Mouse (Mus musculus): ENCODE data around the gene Usp24. TPM values are rescaled to one million over a fixed set of nuclear protein-coding genes. Genes with fewer than 3 reads are reported as not detected.

Gene Usp24
- polyA plus RNA-seq, 1 experiment from 2014 or later, result 6.3 TPM

DNA sequence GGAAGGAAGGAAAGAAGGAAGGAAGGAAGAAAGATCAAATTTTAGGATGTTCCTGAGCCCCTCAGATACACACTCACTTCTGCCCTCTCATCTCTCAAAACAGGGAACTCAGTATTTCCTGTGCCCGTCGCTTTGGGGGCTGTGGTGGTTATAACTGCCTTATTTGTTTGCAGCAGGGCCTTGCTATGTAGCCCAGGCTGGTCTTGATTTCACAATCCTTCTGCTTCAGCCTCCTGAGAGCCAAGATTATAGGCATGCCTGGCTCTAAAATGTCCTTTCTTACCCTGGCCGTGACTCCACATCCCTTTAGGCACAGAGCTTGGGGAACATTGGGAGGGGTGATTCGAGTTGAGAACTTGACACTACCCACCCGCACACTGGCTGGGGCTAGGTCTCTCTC, 146.5 kb downstream of the Usp24 start:
- no peak overlapping the region for H3K9ac ChIP-seq
- H3K4me3 ChIP-seq, result no peak overlapping the region
- H3K4me1 ChIP-seq, result peaks cover 16% of the 10 kb centered on the region
- WGBS, result 70% methylated on average over 5 of the region's 5 CpGs
- no peak overlapping the region for H3K4me2 ChIP-seq
- no peak overlapping the region for H3K27ac ChIP-seq (replicated peaks)
- H3K27me3 ChIP-seq (replicated peaks), result peaks cover 55% of the 10 kb centered on the region
- ATAC-seq (ENCODE audit: extremely low read depth, insufficient number of reproducible peaks, low FRiP score, low TSS enrichment), result no peak
- H3K36me3 ChIP-seq, result no peaks in the 10 kb centered on the region
- no peaks in the 10 kb centered on the region for H3K9me3 ChIP-seq

DNA sequence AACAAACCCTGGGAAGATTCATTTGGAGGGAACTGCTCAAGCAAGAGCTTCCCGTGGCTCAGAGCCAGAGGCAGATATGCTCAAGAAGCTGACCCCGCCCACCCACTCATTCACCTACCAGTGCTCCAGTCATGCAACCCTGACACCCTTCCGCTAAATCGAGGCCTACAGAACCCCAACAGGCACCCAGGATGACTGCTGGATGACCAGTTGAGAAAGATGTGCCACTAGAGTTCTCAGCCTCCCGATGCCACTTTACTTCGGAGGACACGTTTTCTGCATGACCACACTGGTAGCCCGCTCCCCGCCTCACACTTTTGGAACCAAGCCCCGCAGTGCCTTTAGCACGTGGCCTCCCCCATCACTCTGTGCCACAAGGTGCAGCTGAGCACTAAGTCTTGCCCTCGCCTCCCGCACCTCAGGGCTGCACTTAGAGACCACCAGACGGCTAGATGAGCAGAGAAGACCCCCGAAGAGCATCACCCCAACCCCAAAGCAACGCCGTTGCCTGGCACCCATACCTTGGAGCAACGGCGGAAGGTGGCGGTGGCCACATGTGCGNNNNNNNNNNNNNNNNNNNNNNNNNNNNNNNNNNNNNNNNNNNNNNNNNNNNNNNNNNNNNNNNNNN, 147.3 kb downstream of the Usp24 start:
- WGBS, result 22% methylated on average over 21 of the region's 21 CpGs
- Histone ChIP-seq H3K9me3 (no peaks in the 10 kb centered on the region), H3K27ac (replicated peaks) (no peak overlapping the region), H3K4me1 (peaks cover 16% of the 10 kb centered on the region), H3K9ac (peak overlapping the region; percentile 56; the same call in 1 of the 2 replicates), H3K4me2 (peak overlapping the region; percentile 69), H3K4me3 (peak overlapping the region; percentile 47), H3K27me3 (replicated peaks) (peaks cover 55% of the 10 kb centered on the region), H3K36me3 (no peaks in the 10 kb centered on the region)
- ATAC-seq (ENCODE audit: extremely low read depth, insufficient number of reproducible peaks, low FRiP score, low TSS enrichment), result no peak

DNA sequence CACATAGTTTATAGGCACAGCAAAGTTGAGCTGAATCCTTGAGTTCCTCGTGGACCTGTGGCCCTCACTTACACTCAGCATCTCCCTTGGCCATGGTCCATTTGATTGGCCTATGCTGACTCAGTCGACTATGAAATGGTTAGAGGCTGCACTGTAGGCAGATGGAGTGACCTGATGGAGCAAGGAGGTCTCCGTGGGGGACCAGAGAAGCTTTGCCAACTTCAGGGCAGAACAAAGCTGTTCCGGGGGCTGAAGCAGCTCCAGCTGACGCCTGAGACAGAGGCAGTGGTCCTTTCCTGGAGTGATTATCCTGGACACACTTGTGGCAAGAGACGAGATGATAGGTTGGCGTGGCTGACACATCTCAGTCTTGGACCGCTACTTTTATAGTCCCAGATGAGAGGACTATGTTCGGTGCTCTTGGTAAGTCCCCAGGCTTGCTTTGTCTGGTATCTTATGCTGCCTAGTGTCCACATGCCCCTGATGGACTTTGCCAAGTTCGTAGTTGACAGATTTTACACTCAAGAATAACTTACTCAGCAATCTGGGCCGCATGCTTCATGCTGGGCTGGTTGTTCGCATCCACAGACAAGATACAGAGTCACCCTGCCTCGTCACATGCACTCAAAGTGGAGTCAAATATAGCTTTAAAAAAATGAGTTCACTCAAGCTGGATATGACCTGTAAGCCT, 151.6 kb downstream of the Usp24 start:
- H3K36me3 ChIP-seq, result no peaks in the 10 kb centered on the region
- H3K9ac ChIP-seq, result no peak overlapping the region
- no peak overlapping the region for H3K4me3 ChIP-seq
- 72% methylated on average over 13 of the region's 13 CpGs for WGBS
- peaks cover 16% of the 10 kb centered on the region for H3K4me1 ChIP-seq
- H3K27ac ChIP-seq (replicated peaks), result no peak overlapping the region
- ATAC-seq (ENCODE audit: extremely low read depth, insufficient number of reproducible peaks, low FRiP score, low TSS enrichment), result no peak
- peaks cover 30% of the 10 kb centered on the region for H3K27me3 ChIP-seq (replicated peaks)
- no peaks in the 10 kb centered on the region for H3K9me3 ChIP-seq
- no peak overlapping the region for H3K4me2 ChIP-seq

- H3K27me3 ChIP-seq (replicated peaks), result peaks cover 10% of the 10 kb centered on the region
- 62% methylated on average over 5 of the region's 5 CpGs for WGBS
- no peak overlapping the region for H3K4me3 ChIP-seq
- no peak for ATAC-seq (ENCODE audit: extremely low read depth, insufficient number of reproducible peaks, low FRiP score, low TSS enrichment)
- no peak overlapping the region for H3K4me2 ChIP-seq
- H3K9me3 ChIP-seq, result no peaks in the 10 kb centered on the region
- no peaks in the 10 kb centered on the region for H3K4me1 ChIP-seq
- H3K36me3 ChIP-seq, result no peaks in the 10 kb centered on the region
- no peak overlapping the region for H3K27ac ChIP-seq (replicated peaks)
- no peak overlapping the region for H3K9ac ChIP-seq
Observed at GRCm38 (mm10) chr4:106470921-106471320, 154.9 kb downstream of the Usp24 start.

- Histone ChIP-seq H3K36me3 (no peaks in the 10 kb centered on the region), H3K27ac (replicated peaks) (no peak overlapping the region), H3K4me3 (no peak overlapping the region), H3K9me3 (no peaks in the 10 kb centered on the region), H3K4me2 (no peak overlapping the region), H3K4me1 (no peaks in the 10 kb centered on the region), H3K27me3 (replicated peaks) (peaks cover 12% of the 10 kb centered on the region), H3K9ac (no peak overlapping the region)
- WGBS, result 11% methylated on average over 3 of the region's 3 CpGs
- ATAC-seq (ENCODE audit: extremely low read depth, insufficient number of reproducible peaks, low FRiP score, low TSS enrichment), result no peak
Observed at GRCm38 (mm10) chr4:106472335-106472734, 156.3 kb downstream of the Usp24 start.

DNA sequence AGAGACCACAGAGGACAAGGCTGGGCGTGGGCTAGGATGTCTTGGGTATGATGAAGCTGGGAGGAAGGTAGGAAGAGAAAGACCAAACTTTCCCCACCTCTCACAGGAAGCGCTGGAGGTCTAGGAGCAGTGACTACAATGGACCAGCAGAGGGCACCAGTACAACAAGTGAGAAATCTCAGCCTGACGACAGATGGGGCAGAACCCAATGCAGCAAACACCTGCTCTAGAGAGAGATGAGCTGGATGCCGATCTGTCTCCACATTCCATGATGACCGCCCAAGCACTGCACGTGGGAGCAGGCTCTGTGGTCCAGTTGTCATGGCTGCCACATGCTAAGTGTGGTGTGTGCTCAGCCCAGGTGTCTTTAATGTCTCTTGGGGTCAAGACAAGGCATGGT, 158.2 kb downstream of the Usp24 start:
- WGBS, result 2% methylated on average over 6 of the region's 6 CpGs
- Histone ChIP-seq H3K9me3 (no peaks in the 10 kb centered on the region), H3K4me3 (no peak overlapping the region), H3K4me1 (no peaks in the 10 kb centered on the region), H3K27me3 (replicated peaks) (peaks cover 21% of the 10 kb centered on the region), H3K4me2 (no peak overlapping the region), H3K9ac (no peak overlapping the region), H3K36me3 (no peaks in the 10 kb centered on the region), H3K27ac (replicated peaks) (no peak overlapping the region)
- no peak for ATAC-seq (ENCODE audit: extremely low read depth, insufficient number of reproducible peaks, low FRiP score, low TSS enrichment)

- H3K9ac ChIP-seq, result no peak overlapping the region
- WGBS, result 58% methylated on average over 3 of the region's 3 CpGs
- peaks cover 68% of the 10 kb centered on the region for H3K27me3 ChIP-seq (replicated peaks)
- no peaks in the 10 kb centered on the region for H3K9me3 ChIP-seq
- no peak overlapping the region for H3K4me2 ChIP-seq
- ATAC-seq (ENCODE audit: extremely low read depth, insufficient number of reproducible peaks, low FRiP score, low TSS enrichment), result no peak
- no peak overlapping the region for H3K4me3 ChIP-seq
- H3K36me3 ChIP-seq, result no peaks in the 10 kb centered on the region
- H3K4me1 ChIP-seq, result no peaks in the 10 kb centered on the region
- no peak overlapping the region for H3K27ac ChIP-seq (replicated peaks)
Observed at GRCm38 (mm10) chr4:106480545-106480944, 164.5 kb downstream of the Usp24 start.

DNA sequence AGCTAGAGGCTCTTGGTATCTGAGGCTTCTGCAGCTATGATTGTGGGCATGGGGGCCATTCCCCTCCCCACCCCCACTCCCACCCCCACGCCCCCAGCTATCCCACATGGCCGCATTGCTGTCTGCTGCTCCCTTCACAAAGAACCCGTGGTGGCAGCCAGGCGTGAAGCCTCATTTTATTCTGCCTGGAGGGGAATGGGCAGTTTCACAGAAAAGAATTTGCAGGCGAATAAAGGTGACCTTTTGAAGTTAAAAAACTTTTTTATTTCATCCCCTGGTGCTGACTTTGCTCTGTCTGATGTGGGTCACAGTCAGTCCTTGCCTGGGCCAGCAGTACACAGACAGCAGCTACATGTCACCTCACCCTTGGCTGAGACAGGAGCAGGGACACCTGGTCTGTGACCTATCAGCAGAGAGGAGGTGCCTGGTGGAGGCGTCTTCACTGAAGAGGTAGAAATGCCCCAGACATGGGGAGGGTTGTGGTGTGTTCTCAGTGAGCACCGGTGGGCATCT, 167.3 kb downstream of the Usp24 start:
- Histone ChIP-seq H3K9ac (no peak overlapping the region), H3K4me2 (no peak overlapping the region), H3K4me1 (no peaks in the 10 kb centered on the region), H3K36me3 (no peaks in the 10 kb centered on the region), H3K27me3 (replicated peaks) (peaks cover 70% of the 10 kb centered on the region), H3K27ac (replicated peaks) (no peak overlapping the region), H3K4me3 (no peak overlapping the region), H3K9me3 (no peaks in the 10 kb centered on the region)
- ATAC-seq (ENCODE audit: extremely low read depth, insufficient number of reproducible peaks, low FRiP score, low TSS enrichment), result no peak
- 57% methylated on average over 7 of the region's 7 CpGs for WGBS

GRCm38 (mm10) chr4:106483831-106484230, 167.8 kb downstream of the Usp24 start:
- H3K4me2 ChIP-seq, result no peak overlapping the region
- no peak overlapping the region for H3K27ac ChIP-seq (replicated peaks)
- no peak overlapping the region for H3K9ac ChIP-seq
- no peaks in the 10 kb centered on the region for H3K4me1 ChIP-seq
- 77% methylated on average over 1 of the region's 1 CpGs for WGBS
- H3K4me3 ChIP-seq, result no peak overlapping the region
- H3K27me3 ChIP-seq (replicated peaks), result peaks cover 70% of the 10 kb centered on the region
- H3K36me3 ChIP-seq, result no peaks in the 10 kb centered on the region
- no peak for ATAC-seq (ENCODE audit: extremely low read depth, insufficient number of reproducible peaks, low FRiP score, low TSS enrichment)
- H3K9me3 ChIP-seq, result no peaks in the 10 kb centered on the region

DNA sequence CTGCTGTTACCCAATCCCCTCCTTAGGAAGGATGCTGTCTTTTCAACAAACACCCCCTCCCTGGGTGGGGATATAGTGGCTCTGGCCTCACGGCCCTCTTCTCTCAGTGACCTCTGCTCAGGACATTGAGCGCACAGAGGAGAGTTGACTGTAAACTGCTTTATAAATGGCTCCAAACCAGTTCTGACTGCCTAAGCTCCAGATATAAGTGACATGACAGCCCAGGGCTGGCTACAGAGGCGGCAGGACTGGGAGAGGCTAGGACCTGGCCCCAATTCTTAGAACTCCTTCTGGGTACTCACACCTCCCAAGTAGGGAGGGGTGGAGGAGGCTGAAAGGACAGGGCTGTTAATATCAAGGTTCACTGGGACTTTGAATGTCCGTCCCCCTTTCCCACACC, 174.6 kb downstream of the Usp24 start:
- Histone ChIP-seq H3K4me1 (0 out of 2 replicates have a peak, but pooled peaks cover 4% of the 10 kb centered on the region), H3K36me3 (no peaks in the 10 kb centered on the region), H3K27ac (replicated peaks) (no peak overlapping the region), H3K9me3 (no peaks in the 10 kb centered on the region), H3K9ac (no peak overlapping the region), H3K4me2 (no peak overlapping the region), H3K27me3 (replicated peaks) (peaks cover 55% of the 10 kb centered on the region), H3K4me3 (no peak overlapping the region)
- 56% methylated on average over 4 of the region's 4 CpGs for WGBS
- no peak for ATAC-seq (ENCODE audit: extremely low read depth, insufficient number of reproducible peaks, low FRiP score, low TSS enrichment)
